Mouse (Mus musculus) liver, adult 2 months (tissue): ENCODE measurements at regions not wholly inside any gene's neighbourhood (a gene's known extent, or its start where the extent isn't known, plus 50 kb on each side); places are given as distances from the start of the nearest gene placed in this dataset.

Experiments
- DNase-seq: peaks from one replicate; pipeline ENCODE4 v3.0.0-alpha.2; 2011; ENCODE audit warnings: low read depth, low spot score; ENCODE audit errors: extremely low read depth
- H3K27ac ChIP-seq: fragments of 200-500 bp; replicated peaks from 2 replicates; pipeline ENCODE4 v1.5.1; 2012; ENCODE audit warnings: low read depth, mild to moderate bottlenecking, control low read depth, inconsistent platforms, low read length; ENCODE audit not compliant: insufficient read depth
- H3K27me3 ChIP-seq: fragments of 200-500 bp; 2 replicates; pipeline ENCODE4 v1.6.1; 2012; ENCODE audit warnings: mild to moderate bottlenecking, moderate library complexity, low read length, inconsistent platforms; ENCODE audit not compliant: control insufficient read depth, insufficient read depth
- H3K36me3 ChIP-seq: fragments of 200-500 bp; 2 replicates; pipeline ENCODE4 v1.6.1; 2012; ENCODE audit warnings: low read length, inconsistent platforms; ENCODE audit not compliant: control insufficient read depth, insufficient read depth
- H3K4me1 ChIP-seq: fragments of 200-500 bp; 2 replicates; pipeline ENCODE4 v1.6.1; 2011; ENCODE audit warnings: low read length; ENCODE audit not compliant: control insufficient read depth, insufficient read depth
- H3K4me3 ChIP-seq: fragments of 200-500 bp; 2 replicates; pipeline ENCODE4 v1.5.1; 2011; ENCODE audit warnings: low read depth, mild to moderate bottlenecking, control low read depth, low read length, moderate library complexity; ENCODE audit not compliant: insufficient read depth
- H3K79me2 ChIP-seq: fragments of 200-500 bp; 2 replicates; pipeline ENCODE4 v1.6.1; 2012; ENCODE audit warnings: inconsistent platforms, mild to moderate bottlenecking, low read length, moderate library complexity; ENCODE audit not compliant: control insufficient read depth, insufficient read depth
- H3K9ac ChIP-seq: fragments of 200-500 bp; 2 replicates; pipeline ENCODE4 v1.6.1; 2012; ENCODE audit warnings: low read depth, mild to moderate bottlenecking, control low read depth, inconsistent platforms, low read length
- CTCF ChIP-seq: fragments of 200-500 bp; IDR thresholded peaks from 2 replicates; pipeline ENCODE4 v1.5.1; 2011; ENCODE audit warnings: low read depth, low read length, control low read depth
- POLR2A ChIP-seq: fragments of 200-500 bp; IDR thresholded peaks from 2 replicates; pipeline ENCODE4 v1.6.1; 2011; ENCODE audit warnings: low read length, control low read depth; ENCODE audit not compliant: insufficient read depth; ENCODE audit errors: extremely low read depth
- WGBS: fragments of 180-500 bp; shearing (Covaris S2); methylation state at CpG from one replicate; pipeline ENCODE4 v1.1.7; 2018; 5-methylcytosine and 5-hydroxymethylcytosine counted together

GRCm38 (mm10) chr15:87169136-87169535 is 375.0 kb upstream of the Fam19a5 start:
- Histone ChIP-seq H3K79me2 (no peaks in the 10 kb centered on the region), H3K4me1 (no peaks in the 10 kb centered on the region), H3K36me3 (no peaks in the 10 kb centered on the region), H3K4me3 (no peak overlapping the region), H3K9ac (no peak overlapping the region), H3K27ac (no peak overlapping the region), H3K27me3 (no peaks in the 10 kb centered on the region)
- no peak for DNase-seq
- WGBS = 72% methylated on average over 5 of the region's 5 CpGs
- no peak for TF ChIP-seq POLR2A
- no peak for TF ChIP-seq CTCF

- Histone ChIP-seq H3K36me3 (no peaks in the 10 kb centered on the region), H3K4me3 (no peak overlapping the region), H3K79me2 (no peaks in the 10 kb centered on the region), H3K9ac (no peak overlapping the region), H3K27ac (no peak overlapping the region), H3K27me3 (no peaks in the 10 kb centered on the region), H3K4me1 (no peaks in the 10 kb centered on the region)
- TF ChIP-seq POLR2A = no peak
- no peak for TF ChIP-seq CTCF
- 74% methylated on average over 4 of the region's 4 CpGs for WGBS
- no peak for DNase-seq
Observed at GRCm38 (mm10) chr15:87170890-87171289, 373.2 kb upstream of the Fam19a5 start.

DNA sequence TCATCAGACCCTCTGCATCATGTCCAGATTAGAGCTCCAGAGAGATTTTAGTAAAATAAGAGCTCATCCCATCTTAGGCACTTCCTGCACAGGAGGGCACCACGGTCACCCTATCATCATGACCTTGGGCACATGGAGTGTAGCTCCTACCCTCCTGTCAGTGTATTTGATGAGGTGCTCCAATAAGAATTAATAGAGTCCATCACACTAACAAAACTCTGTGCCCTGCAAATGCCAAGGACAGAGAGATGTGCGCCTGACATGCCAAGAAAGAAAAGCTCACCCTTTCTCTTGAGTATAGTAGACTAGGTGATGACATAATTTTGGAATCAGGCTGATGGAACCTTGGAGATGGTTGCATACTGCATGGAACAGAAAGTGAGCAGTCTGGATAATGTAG is 371.0 kb upstream of the Fam19a5 start:
- no peak overlapping the region for H3K4me3 ChIP-seq
- DNase-seq = no peak
- no peaks in the 10 kb centered on the region for H3K27me3 ChIP-seq
- H3K79me2 ChIP-seq = no peaks in the 10 kb centered on the region
- TF ChIP-seq CTCF = no peak
- no peak for TF ChIP-seq POLR2A
- no peaks in the 10 kb centered on the region for H3K36me3 ChIP-seq
- no peak overlapping the region for H3K27ac ChIP-seq
- H3K4me1 ChIP-seq = no peaks in the 10 kb centered on the region
- 89% methylated on average over 2 of the region's 2 CpGs for WGBS
- H3K9ac ChIP-seq = no peak overlapping the region

- H3K36me3 ChIP-seq = no peaks in the 10 kb centered on the region
- 80% methylated on average over 7 of the region's 7 CpGs for WGBS
- TF ChIP-seq POLR2A = no peak
- TF ChIP-seq CTCF = no peak
- no peaks in the 10 kb centered on the region for H3K27me3 ChIP-seq
- no peak overlapping the region for H3K4me3 ChIP-seq
- H3K4me1 ChIP-seq = no peaks in the 10 kb centered on the region
- no peaks in the 10 kb centered on the region for H3K79me2 ChIP-seq
- no peak overlapping the region for H3K9ac ChIP-seq
- DNase-seq = no peak
- H3K27ac ChIP-seq = no peak overlapping the region
Observed at GRCm38 (mm10) chr15:87178646-87179045, 365.5 kb upstream of the Fam19a5 start.

DNA sequence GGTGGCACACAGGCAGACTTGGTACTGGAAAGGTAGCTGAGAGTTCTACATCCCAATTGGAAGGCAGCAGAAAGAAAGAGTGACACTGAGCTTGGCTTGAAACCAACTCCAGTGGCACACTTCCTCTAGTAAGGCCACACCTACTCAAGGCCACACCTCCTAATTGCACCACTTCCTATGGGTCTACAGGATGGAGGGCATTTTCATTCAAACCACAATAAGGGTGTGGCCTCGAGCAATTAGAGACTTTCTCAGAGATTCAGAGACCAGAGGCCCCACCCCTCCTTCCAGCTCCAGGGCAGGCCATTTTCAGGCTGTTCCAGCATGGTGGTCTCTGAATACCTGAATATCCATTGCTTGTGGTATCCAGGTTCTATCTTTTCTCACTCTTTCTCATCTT is 363.3 kb upstream of the Fam19a5 start:
- no peak overlapping the region for H3K27ac ChIP-seq
- TF ChIP-seq CTCF = no peak
- TF ChIP-seq POLR2A = no peak
- WGBS = 64% methylated on average over 1 of the region's 1 CpGs
- no peaks in the 10 kb centered on the region for H3K79me2 ChIP-seq
- H3K4me3 ChIP-seq = no peak overlapping the region
- H3K9ac ChIP-seq = no peak overlapping the region
- no peaks in the 10 kb centered on the region for H3K4me1 ChIP-seq
- no peaks in the 10 kb centered on the region for H3K27me3 ChIP-seq
- DNase-seq = no peak
- H3K36me3 ChIP-seq = no peaks in the 10 kb centered on the region

DNA sequence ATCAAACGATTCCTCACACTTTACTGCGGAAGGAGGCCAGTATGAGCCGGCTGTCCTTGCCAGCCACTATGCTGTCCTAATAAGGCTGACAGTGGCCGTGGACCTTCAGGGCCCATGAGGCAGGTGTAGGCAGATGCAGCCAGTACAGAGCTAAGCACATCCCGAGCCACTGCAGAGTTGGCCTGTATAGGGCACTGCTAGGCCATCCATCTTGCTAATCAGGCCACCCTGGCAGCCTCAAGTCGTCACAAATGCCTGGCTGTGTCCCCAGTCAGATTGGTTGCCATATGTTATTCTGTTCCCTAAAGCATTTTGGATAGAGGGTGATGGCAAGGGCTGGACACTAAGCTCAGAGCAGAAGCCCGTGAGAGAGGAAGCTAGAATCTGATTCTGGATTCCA is 359.9 kb upstream of the Fam19a5 start:
- TF ChIP-seq POLR2A (no peak), CTCF (no peak)
- Histone ChIP-seq H3K27me3 (no peaks in the 10 kb centered on the region), H3K36me3 (no peaks in the 10 kb centered on the region), H3K27ac (no peak overlapping the region), H3K4me1 (no peaks in the 10 kb centered on the region), H3K4me3 (no peak overlapping the region), H3K9ac (no peak overlapping the region), H3K79me2 (no peaks in the 10 kb centered on the region)
- WGBS = 76% methylated on average over 7 of the region's 7 CpGs
- no peak for DNase-seq
